Comparison of ENCODE assay signal across 13 mouse cellular contexts in the genomic region with DNA sequence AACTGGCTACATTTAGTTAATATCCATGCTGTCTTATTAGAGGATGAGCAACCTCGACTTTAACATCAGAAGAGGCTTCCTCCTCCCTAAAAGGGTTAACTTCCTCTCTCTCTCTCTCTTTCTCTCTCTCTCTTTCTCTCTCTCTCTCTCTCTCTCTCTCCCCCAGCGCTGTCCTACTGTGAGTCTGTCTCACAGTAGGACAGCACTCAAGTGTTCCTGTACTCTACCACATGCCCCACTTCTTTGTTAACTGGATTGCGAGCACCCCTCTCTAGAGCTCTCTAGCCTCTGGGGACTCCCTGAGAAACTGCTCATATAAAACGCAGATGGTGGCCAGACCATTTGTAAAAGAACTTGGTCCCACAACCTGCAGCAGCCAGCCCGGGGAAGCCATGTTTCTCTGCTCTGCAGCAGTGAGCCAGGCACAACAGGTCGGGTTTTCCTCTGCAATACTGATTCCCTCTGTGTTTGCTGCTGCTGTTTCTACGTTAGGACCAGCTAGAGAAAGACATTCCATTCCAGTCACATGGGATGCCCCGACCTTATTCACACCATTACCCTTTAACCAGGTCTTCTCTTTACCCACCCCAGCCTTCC. TPM values are rescaled to one million over a fixed set of nuclear protein-coding genes. Genes with fewer than 3 reads are reported as not detected.
DNase-seq lines count a peak whose midpoint lies in the region; ATAC-seq and TF ChIP-seq lines count a peak whose summit lies in the region.
"Had no signal": no experiment of that assay in that cellular context is flagged by ENCODE, and none has a peak within 500 bp of the region (broad histone marks: within the 10 kb centered on the region; RNA-seq: fewer than 3 reads in every experiment).

No protein-coding gene starts in this region.

- DNase-seq in liver, embryonic 11.5 days (ENCODE audit: low spot score), result no peak
- no peak for DNase-seq in liver
- DNase-seq in midbrain, embryonic 10.5 days (ENCODE audit: low spot score), result no peak
- DNase-seq in retina, embryonic 14.5 days (ENCODE audit: low spot score), result peak; percentile 49
- DNase-seq in cerebellum, adult 2 months, result no peak
- DNase-seq in lung, postnatal 25 days (ENCODE audit: low spot score), result no peak
- no peak for DNase-seq in adrenal gland, adult 8-10 months

- peaks cover 52% of the 10 kb centered on the region for H3K4me1 ChIP-seq in liver, embryonic 11.5 days (replicated peaks; ENCODE audit: control insufficient read depth, insufficient read depth, low read length)
- H3K4me1 ChIP-seq in forebrain, embryonic 15.5 days, result peaks cover 18% of the 10 kb centered on the region
- peaks cover 37% of the 10 kb centered on the region for H3K4me1 ChIP-seq in midbrain, embryonic 10.5 days
- 0 out of 2 replicates have a peak, but pooled peaks cover 4% of the 10 kb centered on the region for H3K4me1 ChIP-seq in cerebellum, adult 2 months (ENCODE audit: control insufficient read depth, insufficient read depth, low read length)

- peak overlapping the region; percentile 72; the same call in 1 of the 2 replicates for H3K27ac ChIP-seq in liver, embryonic 11.5 days (ENCODE audit: low read depth, low read length)
- H3K27ac ChIP-seq in forebrain, embryonic 15.5 days (replicated peaks), result peak overlapping the region; percentile 37; the same call in 1 of the 2 replicates
- peak overlapping the region; percentile 81 for H3K27ac ChIP-seq in midbrain, embryonic 10.5 days (replicated peaks)
- no peak overlapping the region for H3K27ac ChIP-seq in cerebellum, adult 2 months (ENCODE audit: insufficient read depth, low read length)
- H3K27ac ChIP-seq: limb, embryonic 13.5 days; stomach, postnatal 0 days had no signal

- no peak for TF ChIP-seq CTCF in cerebellum, adult 2 months (IDR thresholded peaks at IDR 0.05; ENCODE audit: borderline replicate concordance, insufficient read depth, low read depth, low read length)

- no peaks in the 10 kb centered on the region for H3K9me3 ChIP-seq in liver, embryonic 11.5 days (ENCODE audit: control insufficient read depth, low read length)
- no peaks in the 10 kb centered on the region for H3K9me3 ChIP-seq in forebrain, embryonic 15.5 days
- H3K9me3 ChIP-seq in midbrain, embryonic 10.5 days (replicated peaks), result no peaks in the 10 kb centered on the region

- WGBS in liver, embryonic 11.5 days, result 38% methylated on average over 8 of the region's 8 CpGs
- whole genome bisulfite sequencing in forebrain, embryonic 15.5 days, result 27% methylated on average over 8 of the region's 8 CpGs
- 38% methylated on average over 8 of the region's 8 CpGs for WGBS in midbrain, embryonic 10.5 days
- 15% methylated on average over 8 of the region's 8 CpGs for WGBS in cerebellum, adult 2 months

- no peaks in the 10 kb centered on the region for H3K36me3 ChIP-seq in liver, embryonic 11.5 days (ENCODE audit: control insufficient read depth, insufficient read depth, low read length)
- no peaks in the 10 kb centered on the region for H3K36me3 ChIP-seq in forebrain, embryonic 15.5 days
- H3K36me3 ChIP-seq in midbrain, embryonic 10.5 days, result no peaks in the 10 kb centered on the region
- H3K36me3 ChIP-seq: limb, embryonic 13.5 days had no signal

- no peak overlapping the region; the same call in 1 of the 2 replicates for H3K4me2 ChIP-seq in liver, embryonic 11.5 days
- H3K4me2 ChIP-seq in forebrain, embryonic 15.5 days (replicated peaks), result no peak overlapping the region
- H3K4me2 ChIP-seq: limb, embryonic 13.5 days had no signal

- H3K4me3 ChIP-seq in liver, embryonic 11.5 days (ENCODE audit: low read depth, low read length), result no peak overlapping the region
- no peak overlapping the region for H3K4me3 ChIP-seq in forebrain, embryonic 15.5 days
- H3K4me3 ChIP-seq in midbrain, embryonic 10.5 days, result 0 out of 2 replicates have a peak overlapping the region, but pooled peaks have one; percentile 17
- no peak overlapping the region for H3K4me3 ChIP-seq in cerebellum, adult 2 months (replicated peaks; ENCODE audit: insufficient read depth, low read depth, low read length)
- H3K4me3 ChIP-seq: limb, embryonic 13.5 days had no signal

- H3K9ac ChIP-seq in liver, embryonic 11.5 days (ENCODE audit: low read depth, low read length), result no peak overlapping the region; the same call in 1 of the 2 replicates
- H3K9ac ChIP-seq in forebrain, embryonic 15.5 days (replicated peaks), result no peak overlapping the region
- H3K9ac ChIP-seq: limb, embryonic 13.5 days had no signal

- ATAC-seq in liver, embryonic 11.5 days (replicated peaks; ENCODE audit: low FRiP score), result no peak
- ATAC-seq in forebrain, embryonic 15.5 days (replicated peaks), result no peak
- ATAC-seq: intestine, embryonic 16.5 days had no signal

- H3K27me3 ChIP-seq in liver, embryonic 11.5 days (replicated peaks; ENCODE audit: control insufficient read depth, insufficient read depth, low read length), result no peaks in the 10 kb centered on the region
- no peaks in the 10 kb centered on the region for H3K27me3 ChIP-seq in forebrain, embryonic 15.5 days
- H3K27me3 ChIP-seq in midbrain, embryonic 10.5 days (ENCODE audit: low read depth, poor library complexity, severe bottlenecking), result no peaks in the 10 kb centered on the region
- H3K27me3 ChIP-seq in cerebellum, adult 2 months (ENCODE audit: control insufficient read depth, insufficient read depth, low read length), result no peaks in the 10 kb centered on the region
- H3K27me3 ChIP-seq: limb, embryonic 13.5 days had no signal

- no peak for TF ChIP-seq POLR2A in cerebellum, adult 2 months (IDR thresholded peaks at IDR 0.05; ENCODE audit: borderline replicate concordance, insufficient read depth, low read length)

RNA-seq across cellular contexts. Expression of a gene that starts 4.5 kb away (rescaled TPM):
- polyA plus RNA-seq in liver, embryonic 11.5 days (2014; fragmentation: Nextera tagmentation; extraction: Ambion mirVana), result 35.5 and 36.1 TPM in 2 replicates
- polyA plus RNA-seq in forebrain, embryonic 15.5 days (2015; fragmentation: Nextera tagmentation; extraction: Ambion mirVana), result 77.5 and 81.1 TPM in 2 replicates
- polyA plus RNA-seq in midbrain, embryonic 10.5 days (2016; fragmentation: Nextera tagmentation; extraction: Ambion mirVana), result 37.3 and 45.3 TPM in 2 replicates
- 70.2 and 75.3 TPM in 2 replicates for polyA plus RNA-seq in cerebellum, adult 2 months (2012; rRNA removed)
- 100 to 1,000 TPM; 143 to 180 (median 160) TPM for total RNA-seq in adrenal gland, adult 8-10 months (2022)

RNA-seq across cellular contexts. Expression of a gene that starts 29.8 kb away (rescaled TPM):
- 2.9 TPM in 2 replicates for polyA plus RNA-seq in liver, embryonic 11.5 days (2014; fragmentation: Nextera tagmentation; extraction: Ambion mirVana)
- polyA plus RNA-seq in forebrain, embryonic 15.5 days (2015; fragmentation: Nextera tagmentation; extraction: Ambion mirVana), result 5.0 and 7.4 TPM in 2 replicates
- polyA plus RNA-seq in midbrain, embryonic 10.5 days (2016; fragmentation: Nextera tagmentation; extraction: Ambion mirVana), result 1.3 and 1.6 TPM in 2 replicates
- polyA plus RNA-seq in cerebellum, adult 2 months (2012; rRNA removed), result 17.1 and 19.4 TPM in 2 replicates
- 100 to 1,000 TPM; 160 to 274 (median 195) TPM for total RNA-seq in adrenal gland, adult 8-10 months (2022)
- total RNA-seq: common myeloid progenitor, adult 5-6 weeks; megakaryocyte progenitor cell, adult 5-6 weeks had no signal
